Mouse (Mus musculus) urinary bladder, postnatal 4 days (tissue): ENCODE results near the gene Nfatc2.

Experiments used
- DNase-seq, 2 experiments: peaks; one replicate each; pipeline ENCODE4 v3.0.0; 2021 to 2022; ENCODE audit warnings: low spot score in 2 of 2

Gene Nfatc2

GRCm38 (mm10) chr2:168489953-168490352 is 111.5 kb downstream of the Nfatc2 start:
- DNase-seq, result no peak

- no peak for DNase-seq
Observed at GRCm38 (mm10) chr2:168488158-168488925, 113.1 kb downstream of the Nfatc2 start.

- DNase-seq, result no peak
Observed at GRCm38 (mm10) chr2:168481121-168481520, 120.3 kb downstream of the Nfatc2 start.

GRCm38 (mm10) chr2:168480692-168481091 is 120.8 kb downstream of the Nfatc2 start:
- DNase-seq, result no peak

- no peak for DNase-seq
Observed at GRCm38 (mm10) chr2:168479930-168480329, 121.5 kb downstream of the Nfatc2 start.

- DNase-seq, result no peak
Observed at GRCm38 (mm10) chr2:168478431-168478830, 123.0 kb downstream of the Nfatc2 start.

- DNase-seq, result no peak
Observed at GRCm38 (mm10) chr2:168473496-168473895, 128.0 kb downstream of the Nfatc2 start.

- peak; percentile 46 to 66 for DNase-seq
Observed at GRCm38 (mm10) chr2:168472899-168473298, 128.6 kb downstream of the Nfatc2 start.

GRCm38 (mm10) chr2:168469032-168469431 is 132.4 kb downstream of the Nfatc2 start:
- peak; percentile 60 to 70 for DNase-seq

- no peak for DNase-seq
Observed at GRCm38 (mm10) chr2:168467166-168467565, 134.3 kb downstream of the Nfatc2 start.

- peak in 1 of 2 experiments; percentile 27 for DNase-seq
Observed at GRCm38 (mm10) chr2:168466066-168466465, 135.4 kb downstream of the Nfatc2 start.

- DNase-seq, result no peak
Observed at GRCm38 (mm10) chr2:168465646-168466045, 135.8 kb downstream of the Nfatc2 start.

GRCm38 (mm10) chr2:168461865-168462264 is 139.6 kb downstream of the Nfatc2 start:
- DNase-seq, result no peak

GRCm38 (mm10) chr2:168459627-168460026 is 141.8 kb downstream of the Nfatc2 start:
- no peak for DNase-seq

GRCm38 (mm10) chr2:168458583-168458982 is 142.9 kb downstream of the Nfatc2 start:
- no peak for DNase-seq

- no peak for DNase-seq
Observed at GRCm38 (mm10) chr2:168451714-168452708, 149.4 kb downstream of the Nfatc2 start.

- no peak for DNase-seq
Observed at GRCm38 (mm10) chr2:168450977-168451376, 150.5 kb downstream of the Nfatc2 start.

GRCm38 (mm10) chr2:168448054-168448453 is 153.4 kb downstream of the Nfatc2 start:
- no peak for DNase-seq

- no peak for DNase-seq
Observed at GRCm38 (mm10) chr2:168447601-168448000, 153.9 kb downstream of the Nfatc2 start.

- peak in 1 of 2 experiments; percentile 48 for DNase-seq
Observed at GRCm38 (mm10) chr2:168445211-168445810, 156.1 kb downstream of the Nfatc2 start.

GRCm38 (mm10) chr2:168444126-168444525 is 157.3 kb downstream of the Nfatc2 start:
- no peak for DNase-seq

- no peak for DNase-seq
Observed at GRCm38 (mm10) chr2:168441494-168441893, 160.0 kb downstream of the Nfatc2 start.
